Mouse (Mus musculus) E14TG2a.4 (cell line): ENCODE measurements at regions not wholly inside any gene's neighbourhood (a gene's known extent, or its start where the extent isn't known, plus 50 kb on each side); places are given as distances from the start of the nearest gene placed in this dataset.
"Not testable (repeated sequence)": the region's sequence is repeated elsewhere in the genome, so short reads cannot be mapped to it uniquely, and the experiment has no call there.

Source experiments
- H3K27me3 ChIP-seq: 2 replicates; pipeline ENCODE4 v1.6.1; 2014; ENCODE audit warnings: low read length, control low read depth; ENCODE audit not compliant: insufficient read depth
- H3K36me3 ChIP-seq: 2 replicates; pipeline ENCODE4 v1.6.1; 2014; ENCODE audit warnings: low read length, control low read depth; ENCODE audit not compliant: insufficient read depth
- H3K4me1 ChIP-seq: replicated peaks from 2 replicates; pipeline ENCODE4 v1.6.1; 2014; ENCODE audit warnings: low read depth, low read length, control low read depth
- H3K4me3 ChIP-seq: replicated peaks from 2 replicates; pipeline ENCODE4 v1.5.1; 2014; ENCODE audit warnings: mild to moderate bottlenecking, low read length
- H3K9me3 ChIP-seq: 2 replicates; pipeline ENCODE4 v1.6.1; 2014; ENCODE audit warnings: low read length, control low read depth
- CTCF ChIP-seq: conservative IDR thresholded peaks from 2 replicates; pipeline ENCODE4 v1.5.1; 2014; ENCODE audit warnings: low read length
- NANOG ChIP-seq: IDR thresholded peaks from 2 replicates; pipeline ENCODE4 v1.6.1; 2014; ENCODE audit warnings: borderline replicate concordance, low read length, mixed read lengths
- POU5F1 ChIP-seq: IDR thresholded peaks from 2 replicates; pipeline ENCODE4 v1.6.1; 2014; ENCODE audit warnings: low read length, borderline replicate concordance

DNA sequence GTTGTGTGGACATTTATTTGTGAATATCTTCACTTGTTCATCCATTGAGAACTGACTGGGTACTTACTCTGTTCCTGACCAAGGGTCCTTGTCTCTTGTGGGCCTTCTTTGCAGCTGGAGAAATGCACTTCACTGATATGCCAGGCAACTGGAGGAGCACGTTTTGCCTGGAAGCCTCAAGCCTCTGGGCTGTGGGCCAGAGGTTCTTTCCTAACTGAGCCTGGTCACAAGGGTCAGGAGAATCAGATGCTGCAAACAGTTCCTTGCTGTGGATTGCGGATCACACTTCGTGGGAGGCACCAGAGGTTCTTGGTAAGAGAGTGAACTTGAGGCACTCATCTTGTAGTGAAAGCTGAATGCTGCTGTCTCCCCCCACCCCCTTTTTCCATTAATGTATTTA is 124.6 kb downstream of the Spata19 start:
- no peak for TF ChIP-seq POU5F1
- TF ChIP-seq NANOG = no peak
- TF ChIP-seq CTCF = no peak
- H3K4me1 ChIP-seq = no peaks in the 10 kb centered on the region
- H3K9me3 ChIP-seq = no peaks in the 10 kb centered on the region
- H3K36me3 ChIP-seq = no peaks in the 10 kb centered on the region
- no peaks in the 10 kb centered on the region for H3K27me3 ChIP-seq
- H3K4me3 ChIP-seq = no peak overlapping the region

DNA sequence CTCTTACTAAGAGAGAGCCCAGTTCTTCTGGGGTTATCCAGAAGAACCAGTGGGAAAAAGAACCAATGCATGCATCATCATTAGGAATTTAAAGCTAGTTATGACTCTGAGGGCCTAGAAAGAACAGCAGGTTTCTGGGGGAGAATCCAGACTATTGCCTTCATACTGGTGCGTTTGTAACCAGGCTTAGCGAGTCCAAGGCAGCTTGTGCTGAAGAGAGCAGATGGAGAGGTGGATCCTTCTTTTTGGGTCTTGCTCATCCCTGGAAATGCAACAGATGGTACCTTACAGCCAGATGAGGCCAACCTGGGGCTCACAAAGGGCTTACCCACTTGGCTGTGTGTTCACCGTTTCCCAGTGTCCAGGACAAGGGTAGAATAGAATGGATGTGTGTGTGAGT is 130.1 kb downstream of the Spata19 start:
- no peak overlapping the region for H3K4me3 ChIP-seq
- H3K4me1 ChIP-seq = no peaks in the 10 kb centered on the region

DNA sequence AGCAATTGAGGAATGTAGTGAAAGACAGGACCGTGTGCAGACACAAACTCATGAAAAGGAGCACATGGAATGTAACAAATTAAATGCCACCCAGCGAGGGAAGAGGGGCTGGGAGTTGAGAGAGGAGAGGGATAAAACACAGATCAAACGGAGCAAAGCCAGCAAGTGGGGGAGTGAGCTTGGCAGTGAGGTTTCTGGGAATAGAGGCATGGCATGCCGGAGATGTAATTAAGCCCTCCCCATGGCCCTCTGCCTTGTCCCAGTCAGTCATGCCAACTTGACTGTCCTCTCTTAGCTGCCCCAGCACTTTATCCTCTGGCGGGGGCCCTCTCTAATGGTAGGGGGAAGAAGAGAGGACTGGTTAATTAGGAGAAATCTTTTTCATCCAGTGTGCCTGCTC is 141.9 kb downstream of the Spata19 start:
- H3K4me3 ChIP-seq = no peak overlapping the region
- H3K36me3 ChIP-seq = no peaks in the 10 kb centered on the region
- TF ChIP-seq POU5F1 (no peak), NANOG (no peak), CTCF (no peak)
- no peaks in the 10 kb centered on the region for H3K4me1 ChIP-seq
- no peaks in the 10 kb centered on the region; the same call in 1 of the 2 replicates for H3K9me3 ChIP-seq
- H3K27me3 ChIP-seq = no peaks in the 10 kb centered on the region

More for the DNA sequence above, 130.1 kb downstream of the Spata19 start:
- Histone ChIP-seq H3K9me3 (no peaks in the 10 kb centered on the region), H3K27me3 (0 out of 2 replicates have a peak, but pooled peaks cover 5% of the 10 kb centered on the region), H3K36me3 (no peaks in the 10 kb centered on the region)
- TF ChIP-seq POU5F1 (no peak), NANOG (no peak), CTCF (no peak)

DNA sequence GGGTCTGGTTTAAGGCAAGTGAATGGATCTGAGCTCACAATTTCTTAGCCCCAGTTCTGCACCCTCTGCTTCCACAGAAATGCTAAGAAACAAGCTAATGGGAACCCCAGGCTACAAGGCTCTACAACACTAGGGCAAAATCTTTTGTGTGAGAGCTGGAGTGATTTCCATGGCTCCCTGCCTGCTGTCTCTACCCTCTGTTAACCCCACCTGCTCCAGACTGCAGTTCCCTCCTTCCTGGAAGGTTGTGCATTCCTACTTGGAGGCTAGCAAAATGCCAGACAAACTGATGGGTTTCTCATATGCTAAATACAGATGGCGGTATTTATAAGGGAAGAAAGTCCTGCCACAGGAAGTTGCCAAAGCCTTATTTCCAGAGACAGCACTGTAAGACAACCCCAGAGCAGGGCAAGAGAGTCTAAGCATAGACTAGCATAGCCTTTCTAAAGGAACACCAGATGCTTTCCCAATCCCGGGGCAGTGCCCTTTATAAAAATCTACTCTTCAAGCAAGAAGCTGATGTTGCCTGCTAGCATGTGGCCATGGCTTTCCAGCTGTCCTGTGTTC is 145.1 kb downstream of the Spata19 start:
- Histone ChIP-seq H3K4me1 (no peaks in the 10 kb centered on the region), H3K4me3 (no peak overlapping the region), H3K36me3 (no peaks in the 10 kb centered on the region), H3K27me3 (no peaks in the 10 kb centered on the region), H3K9me3 (no peaks in the 10 kb centered on the region; the same call in 1 of the 2 replicates)
- TF ChIP-seq NANOG (no peak), POU5F1 (no peak), CTCF (no peak)

- H3K4me3 ChIP-seq, H3K36me3 ChIP-seq, H3K27me3 ChIP-seq: not testable (repeated sequence)
- Histone ChIP-seq H3K9me3 (peaks cover 15% of the 10 kb centered on the region; the same call in 1 of the 2 replicates), H3K4me1 (peaks cover 21% of the 10 kb centered on the region)
These were observed 158.1 kb downstream of the Spata19 start for GRCm38 (mm10) chr9:27554697-27555096.

- Histone ChIP-seq H3K27me3 (no peaks in the 10 kb centered on the region), H3K4me1 (peaks cover 21% of the 10 kb centered on the region), H3K4me3 (no peak overlapping the region), H3K9me3 (peaks cover 15% of the 10 kb centered on the region; the same call in 1 of the 2 replicates), H3K36me3 (no peaks in the 10 kb centered on the region)
- no peak for TF ChIP-seq POU5F1
- no peak for TF ChIP-seq CTCF
- no peak for TF ChIP-seq NANOG
These were observed 160.0 kb downstream of the Spata19 start for GRCm38 (mm10) chr9:27556315-27557225.

GRCm38 (mm10) chr9:27557886-27558285 is 161.3 kb downstream of the Spata19 start:
- Histone ChIP-seq H3K36me3 (no peaks in the 10 kb centered on the region), H3K4me3 (no peak overlapping the region), H3K4me1 (peaks cover 21% of the 10 kb centered on the region), H3K27me3 (no peaks in the 10 kb centered on the region), H3K9me3 (peaks cover 15% of the 10 kb centered on the region; the same call in 1 of the 2 replicates)
- no peak for TF ChIP-seq POU5F1

DNA sequence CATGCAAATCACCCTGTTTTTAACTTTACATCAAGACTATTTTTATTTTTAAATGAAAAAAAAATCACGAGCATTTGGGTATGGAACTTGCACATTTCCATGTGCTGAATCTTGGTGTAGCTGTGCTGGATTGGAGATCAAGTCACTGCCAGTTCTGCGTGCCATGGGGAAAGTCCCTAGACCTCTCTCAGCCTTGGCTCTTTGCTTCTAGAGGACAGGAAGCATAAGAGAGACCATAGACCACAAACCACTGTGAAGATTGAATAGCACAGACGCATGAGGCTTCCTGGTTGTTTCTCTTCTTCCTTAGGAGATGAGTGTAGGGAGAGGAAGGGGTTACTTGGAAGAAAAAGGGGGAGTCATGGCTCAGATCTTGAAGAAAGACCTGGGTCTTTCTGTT is 161.7 kb downstream of the Spata19 start:
- Histone ChIP-seq H3K4me3 (no peak overlapping the region), H3K4me1 (peaks cover 21% of the 10 kb centered on the region), H3K36me3 (no peaks in the 10 kb centered on the region), H3K9me3 (peaks cover 15% of the 10 kb centered on the region; the same call in 1 of the 2 replicates), H3K27me3 (no peaks in the 10 kb centered on the region)
- no peak for TF ChIP-seq CTCF
- no peak for TF ChIP-seq NANOG
- no peak for TF ChIP-seq POU5F1
